Mouse (Mus musculus) right cerebral cortex, postnatal 25 days (tissue): Measurements from ENCODE around the gene Cxadr.

ENCODE experiments used
- DNase-seq: peaks from one replicate; pipeline ENCODE4 v3.0.0; 2022

Cxadr gene

GRCm38 (mm10) chr16:78372786-78373185, 71.5 kb downstream of the Cxadr start:
- no peak for DNase-seq

GRCm38 (mm10) chr16:78373743-78374142, 72.5 kb downstream of the Cxadr start:
- DNase-seq = no peak

GRCm38 (mm10) chr16:78375222-78375621, 73.9 kb downstream of the Cxadr start:
- DNase-seq = peak; percentile 10

GRCm38 (mm10) chr16:78375821-78376691, 74.8 kb downstream of the Cxadr start:
- peak; percentile 26 for DNase-seq

GRCm38 (mm10) chr16:78376745-78377570, 75.7 kb downstream of the Cxadr start, which contains the start of gene Btg3:
Gene Btg3 (minus strand): TSS chr16:78377192.
- DNase-seq = peak; percentile 83

- DNase-seq = no peak
Measured at GRCm38 (mm10) chr16:78378493-78378892, 77.2 kb downstream of the Cxadr start.

- DNase-seq = no peak
Measured at GRCm38 (mm10) chr16:78389122-78389521, 87.8 kb downstream of the Cxadr start.

- no peak for DNase-seq
Measured at GRCm38 (mm10) chr16:78389986-78390385, 88.7 kb downstream of the Cxadr start.

- DNase-seq = no peak
Measured at GRCm38 (mm10) chr16:78391354-78391753, 90.1 kb downstream of the Cxadr start.

GRCm38 (mm10) chr16:78398734-78399133, 97.4 kb downstream of the Cxadr start:
- DNase-seq = no peak

GRCm38 (mm10) chr16:78399423-78399822, 98.1 kb downstream of the Cxadr start:
- no peak for DNase-seq

- DNase-seq = no peak
Measured at GRCm38 (mm10) chr16:78402316-78402715, 101.0 kb downstream of the Cxadr start.

GRCm38 (mm10) chr16:78406657-78407056, 105.4 kb downstream of the Cxadr start:
- no peak for DNase-seq

GRCm38 (mm10) chr16:78407855-78408254, 106.6 kb downstream of the Cxadr start:
- DNase-seq = no peak
